Mouse (Mus musculus): ENCODE measurements at regions not wholly inside any gene's neighbourhood (a gene's known extent, or its start where the extent isn't known, plus 50 kb on each side); places are given as distances from the start of the nearest gene placed in this dataset.

- Histone ChIP-seq H3K9me3 (replicated peaks) (no peaks in the 10 kb centered on the region), H3K4me1 (no peaks in the 10 kb centered on the region), H3K27ac (no peak overlapping the region), H3K4me3 (no peak overlapping the region), H3K36me3 (no peaks in the 10 kb centered on the region), H3K27me3 (ENCODE audit: low read depth, poor library complexity, severe bottlenecking) (no peaks in the 10 kb centered on the region)
- 71% methylated on average over 4 of the region's 4 CpGs for WGBS
- DNase-seq (ENCODE audit: low spot score): no peak
Observed at GRCm38 (mm10) chr16:9469394-9469793, 526.0 kb downstream of the Grin2a start.

- H3K27me3 ChIP-seq (ENCODE audit: low read depth, poor library complexity, severe bottlenecking): no peaks in the 10 kb centered on the region
- no peaks in the 10 kb centered on the region for H3K4me1 ChIP-seq
- H3K27ac ChIP-seq: no peak overlapping the region
- no peak overlapping the region for H3K4me3 ChIP-seq
- no peaks in the 10 kb centered on the region for H3K9me3 ChIP-seq (replicated peaks)
- H3K36me3 ChIP-seq: no peaks in the 10 kb centered on the region
- no peak for DNase-seq (ENCODE audit: low spot score)
- 53% methylated on average over 1 of the region's 1 CpGs for WGBS
Observed at GRCm38 (mm10) chr16:9485291-9485690, 510.1 kb downstream of the Grin2a start.

- 32% methylated on average over 2 of the region's 2 CpGs for WGBS
- DNase-seq (ENCODE audit: low spot score): no peak
- Histone ChIP-seq H3K36me3 (no peaks in the 10 kb centered on the region), H3K27me3 (ENCODE audit: low read depth, poor library complexity, severe bottlenecking) (no peaks in the 10 kb centered on the region), H3K4me1 (no peaks in the 10 kb centered on the region), H3K27ac (no peak overlapping the region), H3K9me3 (replicated peaks) (no peaks in the 10 kb centered on the region), H3K4me3 (no peak overlapping the region)
Observed at GRCm38 (mm10) chr16:9498301-9498700, 497.1 kb downstream of the Grin2a start.

DNA sequence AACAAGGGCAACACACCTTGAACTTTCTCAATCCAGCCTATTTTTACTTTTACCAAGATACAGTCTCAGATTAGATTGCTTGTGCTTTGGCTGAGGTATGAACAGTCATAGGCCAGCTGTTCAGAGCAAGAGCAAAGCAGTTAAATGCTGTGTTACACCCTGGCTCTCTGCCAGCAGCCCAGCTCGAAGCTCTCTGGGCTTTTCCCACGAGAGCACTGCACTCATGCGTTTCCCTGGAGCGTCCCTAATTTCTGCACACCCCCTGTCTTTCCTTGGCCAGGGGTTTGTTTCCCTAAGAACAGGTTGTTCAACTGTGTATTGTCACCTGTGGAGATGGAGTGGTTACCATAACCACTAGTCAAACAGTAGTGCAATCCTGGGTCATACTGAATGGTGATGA, 493.6 kb downstream of the Grin2a start:
- Histone ChIP-seq H3K4me3 (no peak overlapping the region), H3K4me1 (no peaks in the 10 kb centered on the region), H3K9me3 (replicated peaks) (no peaks in the 10 kb centered on the region), H3K27me3 (ENCODE audit: low read depth, poor library complexity, severe bottlenecking) (no peaks in the 10 kb centered on the region), H3K36me3 (no peaks in the 10 kb centered on the region), H3K27ac (no peak overlapping the region)
- DNase-seq (ENCODE audit: low spot score): no peak
- 84% methylated on average over 4 of the region's 4 CpGs for WGBS

- Histone ChIP-seq H3K9me3 (replicated peaks) (no peaks in the 10 kb centered on the region), H3K4me3 (no peak overlapping the region), H3K36me3 (no peaks in the 10 kb centered on the region), H3K27ac (no peak overlapping the region), H3K27me3 (ENCODE audit: low read depth, poor library complexity, severe bottlenecking) (no peaks in the 10 kb centered on the region), H3K4me1 (no peaks in the 10 kb centered on the region)
- DNase-seq (ENCODE audit: low spot score): no peak
- 90% methylated on average over 1 of the region's 1 CpGs for WGBS
Observed at GRCm38 (mm10) chr16:9509666-9510065, 485.7 kb downstream of the Grin2a start.

DNA sequence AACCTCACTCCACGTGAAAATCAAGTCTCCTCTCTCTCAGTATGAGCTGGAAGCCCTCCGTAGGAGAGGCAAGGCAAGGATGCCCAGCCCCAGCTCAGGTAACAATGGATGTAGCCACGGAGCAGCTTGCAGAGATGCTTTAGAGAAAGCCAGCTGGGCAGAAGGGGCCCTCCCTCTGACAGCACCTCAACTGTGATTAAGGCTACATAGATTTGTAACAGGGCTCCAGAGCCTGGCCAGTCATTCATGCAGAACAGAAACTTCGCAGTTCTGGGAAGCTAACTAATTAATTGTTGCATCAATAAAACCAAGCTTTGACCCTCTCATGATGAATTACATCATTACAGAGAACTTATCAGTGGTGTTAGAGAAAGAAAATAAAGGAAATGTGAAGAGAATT, 480.8 kb downstream of the Grin2a start:
- Histone ChIP-seq H3K4me3 (no peak overlapping the region), H3K27me3 (ENCODE audit: low read depth, poor library complexity, severe bottlenecking) (no peaks in the 10 kb centered on the region), H3K9me3 (replicated peaks) (no peaks in the 10 kb centered on the region), H3K27ac (no peak overlapping the region), H3K4me1 (no peaks in the 10 kb centered on the region), H3K36me3 (no peaks in the 10 kb centered on the region)
- WGBS: 68% methylated on average over 4 of the region's 4 CpGs
- no peak for DNase-seq (ENCODE audit: low spot score)
